Mouse (Mus musculus) neural tube, embryonic 11.5 days (tissue): Measurements from ENCODE around the gene Slc7a8. TPM values are rescaled to one million over a fixed set of nuclear protein-coding genes. Genes with fewer than 3 reads are reported as not detected.

Experiments used
- ATAC-seq: fragments of 200-750 bp; cut with Nextera tagmentation; 2 replicates; pipeline ENCODE4 v1.8.0; 2017; ENCODE audit warnings: moderate number of reproducible peaks, mild to moderate bottlenecking, moderate TSS enrichment, moderate library complexity; ENCODE audit not compliant: insufficient read depth, low FRiP score, low TSS enrichment
- DNase-seq: peaks from one replicate; pipeline ENCODE4 v3.0.0-alpha.2; 2015; ENCODE audit warnings: low spot score
- H3K27ac ChIP-seq: fragments of 300-500 bp; sonication (generic); 2 replicates; pipeline ENCODE4 v1.5.1; 2014; ENCODE audit warnings: low read depth, mild to moderate bottlenecking, low read length
- H3K27me3 ChIP-seq: fragments of 300-500 bp; sonication (generic); 2 replicates; pipeline ENCODE4 v1.6.1; 2014; ENCODE audit warnings: mild to moderate bottlenecking, low read length, mixed read lengths; ENCODE audit not compliant: control insufficient read depth, insufficient read depth
- H3K36me3 ChIP-seq: fragments of 300-500 bp; sonication (generic); 2 replicates; pipeline ENCODE4 v1.6.1; 2014; ENCODE audit warnings: mild to moderate bottlenecking, low read length, moderate library complexity, mixed read lengths; ENCODE audit not compliant: control insufficient read depth, insufficient read depth
- H3K4me1 ChIP-seq: fragments of 300-500 bp; sonication (generic); 2 replicates; pipeline ENCODE4 v1.6.1; 2014; ENCODE audit warnings: low read length, mixed read lengths; ENCODE audit not compliant: control insufficient read depth, insufficient read depth
- H3K4me2 ChIP-seq: fragments of 300-500 bp; sonication (generic); 2 replicates; pipeline ENCODE4 v1.6.1; 2014; ENCODE audit warnings: low read depth, mild to moderate bottlenecking, moderate library complexity
- H3K4me3 ChIP-seq: fragments of 300-500 bp; sonication (generic); 2 replicates; pipeline ENCODE4 v1.5.1; 2014; ENCODE audit warnings: low read depth, low read length
- H3K9ac ChIP-seq: fragments of 300-500 bp; sonication (generic); 2 replicates; pipeline ENCODE4 v1.6.1; 2014; ENCODE audit warnings: mild to moderate bottlenecking, low read length
- H3K9me3 ChIP-seq: fragments of 300-500 bp; sonication (generic); 2 replicates; pipeline ENCODE4 v1.6.1; 2016; ENCODE audit warnings: low read length; ENCODE audit not compliant: control insufficient read depth
- WGBS: fragments of 180-500 bp; shearing (Covaris S2); extraction: QIAGEN DNeasy Blood & Tissue Kit; methylation state at CpG from one replicate; pipeline ENCODE4 v1.1.7; 2014; 5-methylcytosine and 5-hydroxymethylcytosine counted together
- polyA plus RNA-seq: library from polyadenylated mRNA; unstranded; fragments of >200 nt; fragmentation: Nextera tagmentation; extraction: Ambion mirVana; gene quantifications from 2 replicates; pipeline ENCODE4 v1.2.1, GENCODE M21; 2014

Slc7a8 gene
- polyA plus RNA-seq, 1 experiment from 2014 or later, result 3.2 TPM

GRCm38 (mm10) chr14:54736555-54737552 is 44.9 kb downstream of the Slc7a8 start:
- DNase-seq, result no peak
- WGBS, result 84% methylated on average over 14 of the region's 14 CpGs
- ATAC-seq, result no peak

GRCm38 (mm10) chr14:54735221-54735620 is 46.5 kb downstream of the Slc7a8 start:
- Histone ChIP-seq H3K27me3 (no peaks in the 10 kb centered on the region), H3K9ac (no peak overlapping the region), H3K4me2 (no peak overlapping the region), H3K27ac (no peak overlapping the region), H3K36me3 (no peaks in the 10 kb centered on the region), H3K4me1 (no peaks in the 10 kb centered on the region), H3K4me3 (no peak overlapping the region), H3K9me3 (no peaks in the 10 kb centered on the region)
- no peak for ATAC-seq
- 76% methylated on average over 4 of the region's 4 CpGs for WGBS
- DNase-seq, result no peak

More at GRCm38 (mm10) chr14:54736555-54737552, 44.9 kb downstream of the Slc7a8 start:
- Histone ChIP-seq H3K27ac (no peak overlapping the region), H3K4me2 (no peak overlapping the region), H3K27me3 (no peaks in the 10 kb centered on the region), H3K4me1 (no peaks in the 10 kb centered on the region), H3K9ac (no peak overlapping the region), H3K4me3 (no peak overlapping the region), H3K36me3 (no peaks in the 10 kb centered on the region), H3K9me3 (no peaks in the 10 kb centered on the region)

- 86% methylated on average over 4 of the region's 4 CpGs for WGBS
- Histone ChIP-seq H3K36me3 (no peaks in the 10 kb centered on the region), H3K9me3 (no peaks in the 10 kb centered on the region), H3K4me3 (no peak overlapping the region), H3K27ac (no peak overlapping the region), H3K27me3 (no peaks in the 10 kb centered on the region), H3K9ac (no peak overlapping the region), H3K4me2 (no peak overlapping the region), H3K4me1 (no peaks in the 10 kb centered on the region)
- ATAC-seq, result no peak
- no peak for DNase-seq
Observed at GRCm38 (mm10) chr14:54734004-54734403, 47.7 kb downstream of the Slc7a8 start.

- Histone ChIP-seq H3K9ac (no peak overlapping the region), H3K4me2 (no peak overlapping the region), H3K36me3 (no peaks in the 10 kb centered on the region), H3K27me3 (no peaks in the 10 kb centered on the region), H3K4me3 (no peak overlapping the region), H3K27ac (no peak overlapping the region), H3K9me3 (no peaks in the 10 kb centered on the region), H3K4me1 (no peaks in the 10 kb centered on the region)
- DNase-seq (no peak), ATAC-seq (no peak)
- WGBS, result 82% methylated on average over 8 of the region's 8 CpGs
Observed at GRCm38 (mm10) chr14:54732206-54732605, 49.5 kb downstream of the Slc7a8 start.

GRCm38 (mm10) chr14:54730305-54730704 is 51.4 kb downstream of the Slc7a8 start:
- no peak overlapping the region for H3K4me2 ChIP-seq
- H3K4me3 ChIP-seq, result no peak overlapping the region
- 91% methylated on average over 6 of the region's 6 CpGs for WGBS
- H3K36me3 ChIP-seq, result no peaks in the 10 kb centered on the region
- DNase-seq (no peak), ATAC-seq (no peak)
- no peak overlapping the region for H3K9ac ChIP-seq
- no peak overlapping the region for H3K27ac ChIP-seq
- H3K4me1 ChIP-seq, result no peaks in the 10 kb centered on the region
- no peaks in the 10 kb centered on the region for H3K9me3 ChIP-seq
- no peaks in the 10 kb centered on the region for H3K27me3 ChIP-seq

GRCm38 (mm10) chr14:54728823-54729653 is 52.7 kb downstream of the Slc7a8 start:
- Histone ChIP-seq H3K9me3 (no peaks in the 10 kb centered on the region), H3K27ac (no peak overlapping the region), H3K4me1 (no peaks in the 10 kb centered on the region), H3K9ac (no peak overlapping the region), H3K4me3 (no peak overlapping the region), H3K4me2 (no peak overlapping the region), H3K36me3 (no peaks in the 10 kb centered on the region), H3K27me3 (no peaks in the 10 kb centered on the region)
- DNase-seq, result no peak
- no peak for ATAC-seq
- WGBS, result 75% methylated on average over 13 of the region's 13 CpGs

GRCm38 (mm10) chr14:54727565-54727964 is 54.2 kb downstream of the Slc7a8 start:
- H3K36me3 ChIP-seq, result no peaks in the 10 kb centered on the region
- DNase-seq, result no peak
- H3K27ac ChIP-seq, result no peak overlapping the region
- 84% methylated on average over 5 of the region's 5 CpGs for WGBS
- H3K4me1 ChIP-seq, result no peaks in the 10 kb centered on the region
- no peak overlapping the region for H3K4me2 ChIP-seq
- no peak overlapping the region for H3K4me3 ChIP-seq
- no peak for ATAC-seq
- no peaks in the 10 kb centered on the region for H3K27me3 ChIP-seq
- no peaks in the 10 kb centered on the region for H3K9me3 ChIP-seq
- H3K9ac ChIP-seq, result no peak overlapping the region

- H3K27me3 ChIP-seq, result no peaks in the 10 kb centered on the region
- 84% methylated on average over 6 of the region's 6 CpGs for WGBS
- DNase-seq (no peak), ATAC-seq (no peak)
- no peaks in the 10 kb centered on the region for H3K9me3 ChIP-seq
- no peak overlapping the region for H3K4me2 ChIP-seq
- H3K36me3 ChIP-seq, result no peaks in the 10 kb centered on the region
- H3K4me1 ChIP-seq, result no peaks in the 10 kb centered on the region
- no peak overlapping the region for H3K4me3 ChIP-seq
- H3K9ac ChIP-seq, result no peak overlapping the region
- no peak overlapping the region for H3K27ac ChIP-seq
Observed at GRCm38 (mm10) chr14:54724049-54724448, 57.7 kb downstream of the Slc7a8 start.
